Mouse (Mus musculus) T-helper 1 cell (primary cell): ENCODE results near the gene Smpd3.

Source experiments
- in situ Hi-C: fragments of 300-600 bp; cut with MboI, MseI; formaldehyde crosslinking; loops from one replicate; pipeline ENCODE4 v1.15.1; 2025; ENCODE audit warnings: high pct_unique_total_duplicates

Smpd3 gene

DNA sequence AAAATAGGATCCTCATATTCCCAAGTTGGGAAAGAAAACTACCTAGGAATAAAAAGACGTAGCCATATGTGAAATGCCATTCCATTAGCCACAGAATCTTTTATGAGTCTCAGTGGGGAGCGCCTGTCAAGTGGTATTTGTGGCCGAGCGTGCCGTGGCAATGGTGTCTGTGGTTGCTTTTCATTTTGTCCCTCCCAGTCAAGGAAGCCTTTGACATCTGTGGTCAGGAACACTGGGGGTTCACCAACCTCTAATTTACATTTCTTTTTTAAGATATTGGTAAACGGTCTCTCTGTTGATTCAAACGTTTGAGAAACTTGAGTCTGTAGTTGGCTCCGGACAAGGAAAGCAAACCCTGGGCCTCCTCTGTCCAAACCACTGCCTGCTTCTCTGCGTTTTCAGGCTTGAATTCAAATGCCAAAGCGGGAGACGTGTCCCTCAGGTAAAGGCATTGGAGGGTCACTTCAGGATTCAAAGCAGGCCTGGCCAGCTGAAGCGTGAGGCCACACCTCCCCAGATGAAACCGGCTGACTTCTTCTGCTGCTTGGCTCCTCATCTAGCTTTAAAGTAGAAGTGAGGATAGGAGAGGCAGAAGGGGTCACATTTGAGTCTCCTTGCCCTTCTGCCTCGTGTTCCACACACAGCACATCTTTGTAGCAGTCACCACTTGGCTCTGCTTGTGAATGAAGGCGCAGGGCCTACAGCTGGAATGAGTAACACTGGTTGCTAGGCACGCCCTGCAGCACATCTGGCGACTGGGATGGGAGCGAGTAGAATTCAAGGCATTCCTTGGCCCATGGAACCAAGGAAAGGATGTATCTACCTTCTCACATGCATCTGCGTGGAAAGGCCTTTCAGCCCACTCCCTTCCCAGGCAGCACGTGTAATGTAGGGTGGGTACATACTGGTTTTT, 45.0 kb downstream of the Smpd3 start:
- in situ Hi-C loops = no loop called here

GRCm38 (mm10) chr8:106289464-106289863, 48.3 kb downstream of the Smpd3 start:
- in situ Hi-C loops = no loop called here

GRCm38 (mm10) chr8:106288732-106289131, 49.1 kb downstream of the Smpd3 start:
- in situ Hi-C loops = no loop called here

DNA sequence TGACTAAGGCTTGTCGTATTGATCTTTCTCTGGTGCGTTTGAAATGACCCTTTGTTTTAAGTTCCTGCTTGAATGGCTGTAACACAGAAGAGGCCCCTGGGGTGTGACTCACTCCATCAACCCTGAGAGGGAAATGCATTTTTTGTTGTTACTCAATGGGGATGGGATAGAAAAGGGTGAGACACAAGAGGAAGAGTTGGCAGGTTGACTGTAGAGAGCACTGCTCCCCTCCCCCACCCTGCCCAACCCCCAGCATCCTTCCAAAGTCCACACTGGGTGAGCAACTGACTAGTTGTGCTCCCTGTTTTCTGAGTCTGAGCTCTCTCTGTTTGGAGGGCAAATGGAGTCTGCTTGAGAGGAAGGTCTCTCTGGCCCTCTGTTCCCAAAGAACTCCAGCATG, 50.3 kb downstream of the Smpd3 start:
- in situ Hi-C loops = no loop called here

- in situ Hi-C loops = no loop called here
Measured at GRCm38 (mm10) chr8:106280844-106281243, 56.9 kb downstream of the Smpd3 start.

DNA sequence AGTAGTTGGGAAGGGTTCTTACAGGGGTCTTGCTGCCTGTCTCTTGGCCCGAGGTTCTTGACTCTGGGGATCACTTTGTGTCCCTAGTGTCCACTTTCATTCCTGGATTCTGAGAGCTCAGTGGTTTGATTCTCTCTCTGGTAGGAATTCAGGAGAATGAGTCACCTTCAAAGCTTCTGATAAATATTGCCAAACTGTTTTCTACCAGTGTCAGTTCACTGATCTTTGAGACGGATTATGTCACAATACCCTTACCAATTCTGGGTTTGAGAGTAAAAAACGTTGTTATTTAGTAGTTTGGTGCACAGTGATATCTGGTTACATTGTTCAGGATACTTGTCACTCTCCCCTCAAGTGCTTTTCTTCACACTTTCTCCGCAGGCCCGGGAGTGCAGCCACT, 57.6 kb downstream of the Smpd3 start:
- in situ Hi-C loops = no loop called here

DNA sequence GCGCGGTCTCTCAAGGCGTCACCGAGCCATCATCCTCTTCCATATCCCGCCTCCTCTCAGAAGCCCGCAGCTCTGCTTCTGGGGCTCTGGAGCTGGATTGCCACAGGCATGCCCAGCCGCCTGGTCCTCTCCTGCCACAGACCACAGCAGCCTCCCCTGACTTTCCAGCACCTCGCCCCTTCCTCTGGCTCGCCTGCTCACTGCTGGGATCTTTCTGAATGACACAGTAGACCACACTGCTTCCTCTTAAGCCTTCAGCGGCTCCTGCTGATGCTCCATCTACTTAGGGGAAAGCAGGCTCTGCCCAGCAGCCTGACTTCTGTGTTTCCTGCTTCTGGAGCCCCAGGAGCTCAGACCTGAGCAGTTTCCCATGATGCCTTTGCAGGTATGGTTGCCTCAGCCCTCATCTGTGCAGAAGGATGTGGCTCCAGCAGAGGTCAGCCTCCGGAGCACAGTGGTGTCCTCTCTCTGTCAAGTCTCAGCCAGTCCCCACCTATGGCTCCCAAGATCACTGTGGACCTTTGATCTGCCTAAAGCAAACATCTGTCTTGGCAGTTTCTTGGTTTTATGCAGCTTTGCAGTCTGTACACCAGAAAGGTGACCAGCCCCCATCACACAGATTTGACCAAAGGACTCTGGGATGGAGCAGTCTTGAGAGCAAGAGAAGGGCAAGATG, 59.3 kb downstream of the Smpd3 start:
- in situ Hi-C loops = no loop called here

- in situ Hi-C loops = no loop called here
Measured at GRCm38 (mm10) chr8:106276709-106277317, 61.0 kb downstream of the Smpd3 start.

DNA sequence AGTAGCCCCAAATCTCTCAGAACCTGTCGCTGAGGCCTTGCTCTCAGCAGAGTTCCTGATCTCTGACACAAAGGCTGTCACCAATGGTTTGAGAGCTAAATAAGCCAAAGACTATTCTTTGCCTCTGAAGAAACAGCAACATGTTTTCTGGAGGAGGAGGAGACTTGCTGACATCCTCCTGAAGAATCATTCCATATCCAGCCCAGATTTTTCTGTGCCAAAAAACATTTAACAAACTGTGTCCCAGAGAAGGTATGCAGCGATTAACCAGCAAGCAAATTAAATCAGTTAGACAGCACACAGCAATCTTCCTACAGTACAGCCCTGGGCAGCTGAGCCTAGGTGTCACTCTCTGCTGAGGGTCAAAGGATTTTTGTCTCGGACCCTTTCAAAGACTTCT, 64.3 kb downstream of the Smpd3 start:
- in situ Hi-C loops = no loop called here

GRCm38 (mm10) chr8:106271378-106271777, 66.4 kb downstream of the Smpd3 start:
- in situ Hi-C loops = no loop called here

GRCm38 (mm10) chr8:106270804-106271203, 67.0 kb downstream of the Smpd3 start:
- in situ Hi-C loops = no loop called here

GRCm38 (mm10) chr8:106268710-106269346, 69.0 kb downstream of the Smpd3 start:
- in situ Hi-C loops = no loop called here

GRCm38 (mm10) chr8:106265398-106265797, 72.4 kb downstream of the Smpd3 start:
- in situ Hi-C loops = no loop called here

DNA sequence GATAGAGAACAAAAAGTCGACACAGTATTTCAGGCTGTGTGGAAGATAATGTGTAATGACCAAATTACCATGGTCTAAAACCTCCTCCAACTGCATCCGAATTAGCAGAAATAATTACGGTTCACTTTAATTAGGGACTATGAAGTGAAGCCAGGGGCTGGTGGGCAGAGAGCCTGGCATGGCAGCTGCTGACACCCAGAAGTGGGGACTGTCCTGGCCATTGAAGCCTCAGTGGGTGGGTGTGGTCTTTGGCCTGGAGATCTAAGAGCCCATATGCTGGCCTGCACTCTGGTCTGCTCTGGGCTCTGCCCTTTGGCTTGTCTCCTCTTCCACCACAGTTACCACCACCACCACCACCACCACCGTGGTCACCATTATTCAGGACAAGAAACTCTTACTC, 73.9 kb downstream of the Smpd3 start:
- in situ Hi-C loops = no loop called here

DNA sequence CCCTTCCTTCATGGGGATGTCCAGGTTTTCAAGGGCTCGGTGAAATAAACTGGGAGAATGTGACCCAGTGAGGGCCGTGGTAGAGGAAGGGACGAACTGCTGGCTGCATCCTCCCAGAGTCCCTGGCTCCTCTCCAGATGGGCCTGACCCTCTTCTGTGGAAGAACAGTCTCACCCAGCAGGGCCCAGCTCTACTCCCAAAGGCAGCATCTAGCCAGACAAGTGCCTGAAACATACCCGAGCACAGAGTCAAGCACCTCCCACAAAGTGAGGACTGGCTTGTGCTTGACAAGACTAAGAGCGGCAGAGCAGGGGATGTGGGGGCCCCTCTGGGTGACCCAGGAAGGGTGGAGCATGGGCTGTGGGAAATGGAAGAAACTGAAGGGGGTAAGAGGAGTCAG, 75.4 kb downstream of the Smpd3 start:
- in situ Hi-C loops = no loop called here

- in situ Hi-C loops = no loop called here
Measured at GRCm38 (mm10) chr8:106260894-106261293, 76.9 kb downstream of the Smpd3 start.

DNA sequence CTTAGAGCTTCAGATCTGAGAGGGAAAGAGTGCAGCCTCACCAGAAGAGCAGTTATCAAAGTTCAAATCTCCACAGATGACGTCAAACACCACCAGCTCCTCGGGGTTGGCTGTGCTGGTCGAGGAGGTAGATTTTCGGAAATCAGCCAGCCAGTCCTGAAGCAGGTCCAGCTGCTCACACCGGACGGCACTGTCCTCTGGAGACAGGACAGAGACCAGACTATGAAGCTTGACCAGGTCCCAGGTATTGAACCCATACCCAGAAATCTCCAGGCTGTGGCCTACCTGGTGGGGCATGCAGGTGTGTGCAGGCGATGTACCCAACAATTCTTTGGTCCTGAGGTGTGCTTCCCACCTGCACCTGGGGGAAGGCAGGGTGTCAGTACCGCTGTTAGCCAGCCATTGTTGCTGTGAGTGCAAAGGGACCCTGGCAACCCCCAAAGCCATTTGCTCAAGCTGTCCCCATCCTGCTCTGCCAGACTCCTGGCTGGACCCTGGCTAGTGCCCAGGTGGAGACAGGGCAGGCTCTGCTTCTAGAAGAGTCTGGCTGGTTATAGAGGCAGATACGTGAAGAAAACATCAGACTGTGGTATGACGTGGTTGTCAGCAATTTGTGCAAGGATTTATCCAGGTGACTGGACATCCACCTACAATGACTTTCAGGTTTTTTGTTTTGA, 78.1 kb downstream of the Smpd3 start:
- in situ Hi-C loops = no loop called here

DNA sequence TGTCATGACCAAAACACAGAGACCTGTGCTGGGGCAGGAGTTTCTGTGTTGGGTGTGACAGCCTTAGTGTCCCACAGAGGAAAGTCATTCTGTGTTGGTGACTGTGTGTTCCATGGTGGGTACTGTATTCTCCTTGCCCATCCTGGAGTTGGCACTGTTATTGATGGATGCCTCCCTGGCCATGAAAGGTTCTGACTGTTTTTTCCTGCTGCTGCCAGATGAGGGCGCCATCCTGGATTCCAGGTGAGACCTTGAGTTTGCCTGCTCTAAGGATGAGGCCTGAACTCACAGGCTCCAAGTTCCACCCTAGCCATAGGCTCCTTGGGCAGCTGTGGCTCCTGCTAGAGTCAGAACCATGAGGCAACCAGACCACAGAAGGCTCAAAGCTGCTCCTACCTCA, 79.6 kb downstream of the Smpd3 start:
- in situ Hi-C loops = no loop called here

GRCm38 (mm10) chr8:106250186-106250585, 87.6 kb downstream of the Smpd3 start:
- in situ Hi-C loops = no loop called here

DNA sequence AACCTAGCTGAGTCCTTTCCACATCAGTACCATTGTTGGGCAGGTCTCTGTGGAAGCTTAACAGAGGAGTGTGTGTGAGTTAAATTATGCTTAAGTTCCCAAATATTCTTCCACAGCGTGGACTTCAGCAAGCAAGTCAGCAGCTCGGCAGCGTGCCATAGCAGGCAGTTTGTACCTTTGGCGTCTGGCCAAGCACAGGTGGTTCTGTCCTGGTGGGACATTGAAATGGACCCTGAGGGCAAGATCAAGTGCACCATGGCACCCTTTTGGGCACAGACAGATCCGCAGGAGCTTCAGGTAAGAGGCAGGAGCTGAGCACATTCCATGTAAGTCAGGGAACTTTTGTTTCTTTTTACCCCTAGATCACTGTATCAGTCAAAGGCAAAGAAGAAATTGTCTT, 100.7 kb downstream of the Smpd3 start:
- in situ Hi-C loops = loop anchor here (10.0 to 25.0 kb wide), 2 partner anchors 662 to 1125 kb away; no protein-coding TSS in a partner anchor

- in situ Hi-C loops = loop anchor here (10.0 to 25.0 kb wide), 2 partner anchors 660 to 1128 kb away; no protein-coding TSS in a partner anchor
Measured at GRCm38 (mm10) chr8:106234567-106235261, 103.1 kb downstream of the Smpd3 start.
